Mouse (Mus musculus) liver, embryonic 14.5 days (tissue): ENCODE data around the gene Nadk.

Experiments
- CTCF ChIP-seq: IDR thresholded peaks from 2 replicates; pipeline ENCODE4 v1.5.1; 2016; ENCODE audit warnings: antibody characterized with exemption, low read depth, control low read depth
- EP300 ChIP-seq: IDR thresholded peaks from 2 replicates; pipeline ENCODE4 v1.6.1; 2016; ENCODE audit warnings: antibody characterized with exemption, low read depth

DNA sequence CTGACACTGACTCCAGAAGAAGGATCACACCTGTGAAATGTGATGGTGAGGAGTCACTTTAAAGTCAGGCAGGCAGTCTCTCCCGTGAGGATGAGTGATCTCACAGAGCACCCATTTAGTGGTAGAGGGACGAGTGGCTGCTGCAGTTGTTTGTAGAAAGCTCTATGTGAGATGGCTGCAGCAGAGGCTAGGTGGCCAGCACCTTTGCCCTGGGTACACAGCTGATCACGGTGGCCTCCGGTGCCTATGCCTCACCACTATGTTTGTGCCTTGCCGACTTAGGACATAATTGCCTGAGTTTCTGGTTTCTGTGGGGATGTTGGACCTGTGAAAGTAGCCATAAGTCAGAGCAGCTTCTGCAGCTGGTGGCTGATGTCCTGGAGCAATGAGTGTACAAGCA lies 15.6 kb downstream of the Nadk start:
- TF ChIP-seq CTCF (no peak), EP300 (no peak)
